Mouse (Mus musculus): ENCODE data around the gene Srsf5. TPM values are rescaled to one million over a fixed set of nuclear protein-coding genes. Genes with fewer than 3 reads are reported as not detected.

The Srsf5 gene
- total and polyA plus RNA-seq, 2 experiments from 2014 or later: 252 to 475 TPM

DNA sequence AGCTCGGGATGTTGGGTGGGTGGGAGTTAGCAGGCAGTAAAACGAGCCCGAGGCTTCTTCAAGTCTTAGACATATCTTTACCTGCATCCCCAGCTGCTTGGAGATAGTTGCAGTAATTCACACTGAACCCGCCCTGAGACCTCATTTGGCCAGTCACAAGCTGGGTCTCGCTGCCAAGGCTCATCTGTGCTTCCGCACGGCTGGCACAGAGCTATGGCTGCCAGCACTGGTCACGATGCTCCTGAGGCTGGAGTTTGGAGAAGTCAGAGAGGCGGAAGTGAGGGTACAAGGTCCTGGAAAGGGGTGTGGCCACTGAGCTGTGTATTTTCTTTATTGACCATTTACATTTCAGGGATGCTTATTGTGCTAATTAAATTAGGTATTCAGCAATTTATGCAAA is 38.4 kb downstream of the Srsf5 start:
- H3K9ac ChIP-seq (replicated peaks; ENCODE audit: low read length, poor library complexity, severe bottlenecking): no peak overlapping the region
- no peak overlapping the region for H3K27ac ChIP-seq (ENCODE audit: low read depth, low read length)
- no peak overlapping the region for H3K4me2 ChIP-seq (ENCODE audit: low read depth, low read length, poor library complexity, severe bottlenecking)
- no peak for TF ChIP-seq CTCF (IDR thresholded peaks at IDR 0.05)
- H3K9me3 ChIP-seq (ENCODE audit: low read length): no peaks in the 10 kb centered on the region
- 79% methylated on average over 9 of the region's 9 CpGs for WGBS
- H3K27me3 ChIP-seq (ENCODE audit: insufficient read depth, low read length): no peaks in the 10 kb centered on the region
- no peak overlapping the region for H3K4me3 ChIP-seq (ENCODE audit: low read depth, low read length)
- peak; percentile 44 for DNase-seq (ENCODE audit: low spot score)
- no peaks in the 10 kb centered on the region for H3K36me3 ChIP-seq (ENCODE audit: insufficient read depth, low read length)
- no peaks in the 10 kb centered on the region for H3K4me1 ChIP-seq (ENCODE audit: insufficient read depth, low read length)
- no peak for ATAC-seq (ENCODE audit: low FRiP score)

DNA sequence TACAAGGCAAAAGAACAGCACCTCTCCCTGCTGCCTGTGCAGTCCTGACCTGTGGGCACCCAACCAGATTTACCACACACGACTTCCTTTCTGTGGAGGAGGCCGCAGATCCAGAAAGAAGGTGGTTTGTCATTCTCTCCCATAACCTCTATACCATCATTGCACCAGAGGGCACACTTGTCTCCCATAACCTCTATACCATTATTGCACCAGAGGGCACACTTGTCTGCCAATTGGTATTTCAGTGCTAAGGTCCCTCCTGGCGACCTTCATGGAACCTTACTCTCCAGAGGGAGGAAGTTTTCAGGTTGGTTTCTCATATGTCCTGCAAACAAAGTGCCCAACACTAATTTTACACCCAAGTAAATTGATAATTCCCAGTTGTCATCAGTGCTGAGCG is 41.3 kb downstream of the Srsf5 start:
- H3K4me2 ChIP-seq (ENCODE audit: low read depth, low read length, poor library complexity, severe bottlenecking): no peak overlapping the region
- DNase-seq (ENCODE audit: low spot score) (peak; percentile 3), ATAC-seq (ENCODE audit: low FRiP score) (no peak)
- H3K9ac ChIP-seq (replicated peaks; ENCODE audit: low read length, poor library complexity, severe bottlenecking): no peak overlapping the region
- no peak overlapping the region for H3K4me3 ChIP-seq (ENCODE audit: low read depth, low read length)
- H3K4me1 ChIP-seq (ENCODE audit: insufficient read depth, low read length): no peaks in the 10 kb centered on the region
- no peak overlapping the region for H3K27ac ChIP-seq (ENCODE audit: low read depth, low read length)
- WGBS: 86% methylated on average over 4 of the region's 4 CpGs
- H3K27me3 ChIP-seq (ENCODE audit: insufficient read depth, low read length): no peaks in the 10 kb centered on the region
- H3K9me3 ChIP-seq (ENCODE audit: low read length): no peaks in the 10 kb centered on the region
- TF ChIP-seq CTCF (IDR thresholded peaks at IDR 0.05): peak; percentile 41
- H3K36me3 ChIP-seq (ENCODE audit: insufficient read depth, low read length): no peaks in the 10 kb centered on the region

DNA sequence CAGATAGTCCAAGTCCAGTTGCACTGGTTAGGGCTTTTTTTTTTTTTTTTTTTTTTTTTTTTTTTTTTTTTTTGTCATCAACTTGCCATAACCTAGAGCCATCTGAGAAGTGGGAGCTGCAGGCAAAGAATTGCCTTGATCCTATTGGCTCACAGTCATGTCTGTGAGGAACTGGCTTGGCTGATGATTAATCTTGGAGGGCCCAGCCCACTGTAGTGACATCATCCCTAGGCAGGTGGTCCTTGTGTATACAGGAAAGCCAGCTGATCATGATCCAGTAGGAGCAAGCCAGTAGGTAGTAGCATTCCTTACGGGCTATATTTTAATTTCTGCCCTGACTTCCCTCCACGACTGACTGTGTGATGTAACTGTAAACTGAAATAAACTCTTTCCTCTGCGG is 43.0 kb downstream of the Srsf5 start:
- no peak overlapping the region for H3K9ac ChIP-seq (replicated peaks; ENCODE audit: low read length, poor library complexity, severe bottlenecking)
- no peaks in the 10 kb centered on the region for H3K4me1 ChIP-seq (ENCODE audit: insufficient read depth, low read length)
- H3K27me3 ChIP-seq (ENCODE audit: insufficient read depth, low read length): no peaks in the 10 kb centered on the region
- no peak overlapping the region for H3K4me2 ChIP-seq (ENCODE audit: low read depth, low read length, poor library complexity, severe bottlenecking)
- no peak for TF ChIP-seq CTCF (IDR thresholded peaks at IDR 0.05)
- H3K4me3 ChIP-seq (ENCODE audit: low read depth, low read length): no peak overlapping the region
- DNase-seq (ENCODE audit: low spot score): no peak
- 95% methylated on average over 3 of the region's 3 CpGs for WGBS
- H3K27ac ChIP-seq (ENCODE audit: low read depth, low read length): no peak overlapping the region
- ATAC-seq (ENCODE audit: low FRiP score): no peak
- H3K9me3 ChIP-seq (ENCODE audit: low read length): no peaks in the 10 kb centered on the region
- no peaks in the 10 kb centered on the region for H3K36me3 ChIP-seq (ENCODE audit: insufficient read depth, low read length)

DNA sequence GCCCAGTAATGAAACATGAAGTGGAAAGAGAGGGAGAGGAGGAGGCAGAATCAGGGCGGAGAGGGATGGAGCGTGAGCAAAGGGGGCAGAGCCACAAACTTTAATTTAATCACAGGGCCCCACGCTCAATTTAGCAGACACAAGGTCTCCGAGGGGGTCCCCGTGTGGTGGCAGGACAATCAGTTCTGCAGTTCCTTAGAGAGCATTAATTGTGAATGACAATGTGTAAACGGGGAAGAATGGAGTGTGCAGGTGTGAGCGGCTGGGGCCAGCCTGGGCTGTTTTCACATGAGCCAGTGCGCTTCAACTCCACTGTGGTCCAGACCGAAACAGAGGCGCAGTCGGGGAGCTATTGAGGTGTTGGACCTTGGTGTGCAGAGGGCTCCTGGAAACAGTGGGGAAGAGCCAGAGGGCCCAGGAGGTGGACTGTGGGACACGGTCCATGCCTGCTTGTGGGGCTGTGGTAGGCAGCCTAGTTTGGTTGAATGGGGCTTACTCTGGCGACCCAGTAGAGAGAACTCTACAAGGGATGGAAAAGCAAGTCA is 45.7 kb downstream of the Srsf5 start:
- TF ChIP-seq CTCF (IDR thresholded peaks at IDR 0.05): no peak
- Histone ChIP-seq H3K4me2 (ENCODE audit: low read depth, low read length, poor library complexity, severe bottlenecking) (no peak overlapping the region), H3K9me3 (ENCODE audit: low read length) (no peaks in the 10 kb centered on the region), H3K27ac (ENCODE audit: low read depth, low read length) (no peak overlapping the region), H3K9ac (replicated peaks; ENCODE audit: low read length, poor library complexity, severe bottlenecking) (no peak overlapping the region), H3K4me1 (ENCODE audit: insufficient read depth, low read length) (no peaks in the 10 kb centered on the region), H3K27me3 (ENCODE audit: insufficient read depth, low read length) (no peaks in the 10 kb centered on the region), H3K36me3 (ENCODE audit: insufficient read depth, low read length) (no peaks in the 10 kb centered on the region), H3K4me3 (ENCODE audit: low read depth, low read length) (no peak overlapping the region)
- DNase-seq (ENCODE audit: low spot score) (no peak), ATAC-seq (ENCODE audit: low FRiP score) (no peak)
- WGBS: 48% methylated on average over 13 of the region's 13 CpGs

DNA sequence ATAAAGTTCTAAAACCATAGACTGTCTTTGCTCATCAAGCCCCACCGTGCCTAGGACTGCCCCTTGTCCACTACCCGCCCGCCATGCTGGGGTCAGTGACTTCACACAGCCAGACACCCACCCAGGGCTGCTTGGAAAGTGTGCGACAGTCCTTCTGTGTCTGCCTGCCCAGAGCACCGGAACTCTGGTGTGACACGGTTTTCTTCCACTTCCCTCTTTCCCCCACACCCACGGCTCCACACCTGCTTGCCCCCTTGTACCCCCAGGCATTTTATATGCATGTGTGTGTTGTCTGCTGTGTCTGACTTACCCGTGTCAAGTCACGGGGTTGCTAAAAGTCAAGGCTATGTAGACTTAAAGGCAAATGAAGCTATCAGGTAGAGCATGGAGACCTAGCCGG is 46.5 kb downstream of the Srsf5 start:
- DNase-seq (ENCODE audit: low spot score) (no peak), ATAC-seq (ENCODE audit: low FRiP score) (no peak)
- no peak overlapping the region for H3K4me3 ChIP-seq (ENCODE audit: low read depth, low read length)
- WGBS: 86% methylated on average over 10 of the region's 10 CpGs
- no peaks in the 10 kb centered on the region for H3K36me3 ChIP-seq (ENCODE audit: insufficient read depth, low read length)
- no peak overlapping the region for H3K4me2 ChIP-seq (ENCODE audit: low read depth, low read length, poor library complexity, severe bottlenecking)
- no peak overlapping the region for H3K9ac ChIP-seq (replicated peaks; ENCODE audit: low read length, poor library complexity, severe bottlenecking)
- no peaks in the 10 kb centered on the region for H3K9me3 ChIP-seq (ENCODE audit: low read length)
- no peaks in the 10 kb centered on the region for H3K27me3 ChIP-seq (ENCODE audit: insufficient read depth, low read length)
- no peak for TF ChIP-seq CTCF (IDR thresholded peaks at IDR 0.05)
- H3K27ac ChIP-seq (ENCODE audit: low read depth, low read length): no peak overlapping the region
- H3K4me1 ChIP-seq (ENCODE audit: insufficient read depth, low read length): no peaks in the 10 kb centered on the region

DNA sequence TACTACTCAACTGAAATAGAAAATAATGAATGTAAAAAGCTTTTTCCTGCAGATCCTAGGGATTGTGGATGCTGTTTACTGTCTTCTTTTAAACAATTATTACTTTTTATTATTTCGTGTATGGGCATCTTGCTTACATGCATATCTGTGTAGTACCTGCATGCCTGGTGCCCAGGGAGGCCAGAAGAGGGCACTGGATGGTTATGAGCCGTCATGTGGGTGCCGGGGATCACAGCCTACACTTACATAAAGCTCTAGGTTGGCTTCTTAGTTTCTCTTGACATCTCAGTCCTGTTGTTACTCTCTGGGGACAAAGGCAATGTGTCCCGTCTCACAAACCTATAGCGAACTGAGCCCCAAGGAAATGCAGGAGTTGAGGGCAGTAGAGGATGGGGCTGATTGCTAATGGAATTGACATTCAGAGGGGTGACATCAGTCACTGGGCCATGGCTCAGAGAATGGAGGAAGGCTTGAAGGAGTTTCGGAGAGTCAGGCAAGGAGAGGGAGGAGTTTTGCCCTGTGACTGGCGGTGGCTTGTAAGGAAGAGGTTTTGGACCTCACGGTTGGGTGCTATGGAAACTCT is 47.3 kb downstream of the Srsf5 start:
- no peaks in the 10 kb centered on the region for H3K4me1 ChIP-seq (ENCODE audit: insufficient read depth, low read length)
- no peaks in the 10 kb centered on the region for H3K9me3 ChIP-seq (ENCODE audit: low read length)
- no peak overlapping the region for H3K4me2 ChIP-seq (ENCODE audit: low read depth, low read length, poor library complexity, severe bottlenecking)
- ATAC-seq (ENCODE audit: low FRiP score) (no peak), DNase-seq (ENCODE audit: low spot score) (no peak)
- 78% methylated on average over 8 of the region's 8 CpGs for WGBS
- peak; percentile 56 for TF ChIP-seq CTCF (IDR thresholded peaks at IDR 0.05)
- H3K27me3 ChIP-seq (ENCODE audit: insufficient read depth, low read length): no peaks in the 10 kb centered on the region
- no peak overlapping the region for H3K27ac ChIP-seq (ENCODE audit: low read depth, low read length)
- no peaks in the 10 kb centered on the region for H3K36me3 ChIP-seq (ENCODE audit: insufficient read depth, low read length)
- no peak overlapping the region for H3K9ac ChIP-seq (replicated peaks; ENCODE audit: low read length, poor library complexity, severe bottlenecking)
- no peak overlapping the region for H3K4me3 ChIP-seq (ENCODE audit: low read depth, low read length)
